Mouse (Mus musculus) CH12F3 (cell line): ENCODE data around the gene Ebpl.

Experiments
- in situ Hi-C: fragments of 300-500 bp; cut with MboI; formaldehyde crosslinking; loops from 2 replicates; pipeline ENCODE4 v1.14.3; 2020; ENCODE audit warnings: low sequenced_read_pairs

Gene Ebpl

DNA sequence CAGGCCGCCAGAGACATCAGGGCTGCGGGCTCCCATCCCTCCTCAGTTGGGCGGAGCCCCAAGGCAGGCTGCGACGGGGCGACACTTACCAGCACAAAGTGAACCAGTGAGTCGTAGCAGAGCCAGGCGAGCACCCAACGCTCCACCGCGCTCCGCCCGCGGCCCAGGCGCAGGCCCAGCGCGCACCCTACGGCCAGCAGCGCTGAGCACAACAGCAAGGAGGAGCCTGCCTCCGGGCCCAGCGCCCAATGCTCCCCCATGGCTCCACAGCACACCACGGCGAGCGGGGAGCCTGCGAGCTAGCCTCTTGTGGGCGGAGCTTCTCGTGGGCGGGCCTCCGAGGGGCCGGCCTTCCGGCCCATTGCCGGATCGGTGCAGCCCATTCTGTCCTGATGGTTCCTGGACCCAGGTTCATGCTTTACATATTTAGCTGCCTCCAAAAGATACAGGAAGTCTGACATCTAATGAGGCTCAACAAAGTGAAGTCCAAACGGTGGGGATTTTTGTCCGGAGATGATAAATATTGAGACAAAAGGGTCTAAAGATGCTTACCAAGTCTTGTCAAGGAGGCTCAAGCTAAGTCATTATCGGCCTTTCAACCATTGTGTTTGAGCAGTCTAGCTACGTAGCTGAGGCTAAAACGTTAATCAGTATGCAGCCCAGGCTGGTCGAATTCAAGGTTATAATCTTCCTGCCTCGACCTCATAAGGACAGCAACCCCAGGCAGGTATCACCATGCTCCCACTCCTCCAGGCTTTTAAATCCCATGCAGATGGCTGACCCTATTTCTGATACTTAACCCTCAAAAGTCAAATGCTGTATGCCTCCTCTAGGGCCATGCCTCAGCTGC, at the start of gene Ebpl:
Ebpl (minus strand) TSS at position 309 of the 850 bp plus-strand sequence.
- in situ Hi-C loops = no loop called here

DNA sequence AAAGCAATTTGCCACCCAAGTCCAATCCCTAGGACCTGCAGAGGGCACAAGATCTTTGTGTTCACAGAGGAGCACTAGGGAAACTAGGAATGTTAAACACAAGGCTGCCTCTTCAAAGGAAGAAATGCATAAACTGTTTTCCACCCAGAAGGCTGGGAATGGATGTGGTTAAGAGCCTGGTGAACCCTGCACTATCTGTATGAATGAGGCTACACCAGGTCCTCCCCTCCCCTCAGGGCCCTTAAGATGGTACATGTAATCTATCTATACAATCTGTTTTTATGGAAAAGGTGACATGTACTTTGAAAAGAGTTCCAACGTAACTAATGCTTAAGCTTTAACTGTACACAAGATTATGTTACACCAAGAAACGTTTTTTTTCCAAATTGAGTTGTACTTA, 49.8 kb upstream of the Ebpl start:
- in situ Hi-C loops = no loop called here

DNA sequence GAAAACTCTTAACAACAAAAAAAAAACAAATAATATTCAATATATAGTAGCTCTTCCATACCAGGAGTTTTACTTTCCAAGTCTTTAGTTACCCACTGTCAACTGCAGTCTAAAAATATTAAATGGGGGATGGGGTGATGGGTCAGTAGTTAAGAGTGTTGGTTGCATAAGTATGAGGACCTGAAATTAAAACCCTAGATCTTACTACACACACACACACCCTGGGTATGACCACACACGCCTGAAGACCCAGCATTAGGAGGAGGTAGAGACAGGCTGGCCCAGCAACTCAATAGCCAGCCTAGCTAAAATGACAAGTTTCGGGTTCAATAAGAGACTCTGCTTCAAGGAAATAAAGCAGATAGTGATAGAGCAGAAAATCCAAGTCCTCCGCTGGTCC, 46.8 kb upstream of the Ebpl start:
- in situ Hi-C loops = no loop called here

- in situ Hi-C loops = no loop called here
Observed at GRCm38 (mm10) chr14:61405761-61406160, 45.5 kb upstream of the Ebpl start.

DNA sequence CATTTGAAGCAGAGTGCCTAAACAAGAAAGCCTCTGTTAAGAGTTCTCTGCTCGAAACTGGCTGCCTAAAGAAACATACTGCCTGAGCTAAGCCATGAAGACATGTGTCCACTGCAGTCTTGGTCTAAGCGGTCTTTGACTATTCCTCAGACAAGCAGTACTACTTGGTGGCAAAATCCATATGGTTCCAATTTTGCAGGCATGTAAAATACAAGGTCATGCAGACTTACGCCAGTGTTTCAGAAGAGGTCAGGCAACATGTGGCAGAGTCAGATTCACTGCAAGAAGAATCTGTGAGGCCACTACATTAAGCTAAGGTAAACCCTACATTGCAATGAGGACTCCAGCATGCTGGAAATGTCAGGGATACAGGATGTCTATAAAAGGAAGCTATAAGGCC, 44.7 kb upstream of the Ebpl start:
- in situ Hi-C loops = no loop called here

DNA sequence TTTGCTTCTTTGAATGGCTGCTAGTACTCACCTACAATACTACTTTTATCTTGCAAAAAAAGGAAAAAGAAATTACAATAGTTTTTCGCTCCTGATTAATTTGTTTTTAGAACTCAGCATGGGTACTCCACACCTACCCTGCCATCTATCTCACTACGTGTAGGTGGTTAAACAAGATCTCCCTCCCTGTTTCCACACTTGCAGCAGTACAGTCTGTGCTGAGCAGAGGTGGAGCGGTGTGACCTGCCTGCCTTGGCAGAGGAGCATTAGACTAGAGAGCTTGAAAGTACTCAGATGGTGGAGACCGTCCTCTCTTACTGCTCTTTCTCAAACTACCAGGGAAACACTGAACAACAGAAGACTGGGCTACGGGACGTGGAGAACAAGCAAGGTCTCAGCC, 34.5 kb upstream of the Ebpl start:
- in situ Hi-C loops = no loop called here

GRCm38 (mm10) chr14:61390586-61390985, 30.3 kb upstream of the Ebpl start:
- in situ Hi-C loops = no loop called here

GRCm38 (mm10) chr14:61367290-61367689, 7.1 kb upstream of the Ebpl start:
- in situ Hi-C loops = no loop called here

DNA sequence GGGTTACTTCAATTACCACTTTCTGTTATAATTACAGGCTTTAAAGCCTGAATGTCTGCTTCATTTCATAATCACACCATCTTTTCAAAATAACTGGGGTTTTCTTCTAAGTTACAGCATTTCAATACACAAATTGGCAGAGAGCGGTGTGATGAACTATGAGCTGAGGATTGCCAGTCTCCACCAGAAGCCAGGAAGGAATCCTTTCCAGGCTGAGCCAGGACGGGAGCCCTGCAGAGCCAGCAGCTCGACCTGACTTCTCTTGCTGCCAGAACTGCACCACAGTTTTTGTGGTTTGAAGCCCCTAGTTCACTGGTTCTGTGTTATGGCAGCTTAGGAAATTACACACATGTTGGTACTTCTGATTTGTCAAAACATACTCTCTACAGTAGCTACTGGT, 4.4 kb upstream of the Ebpl start:
- in situ Hi-C loops = no loop called here

DNA sequence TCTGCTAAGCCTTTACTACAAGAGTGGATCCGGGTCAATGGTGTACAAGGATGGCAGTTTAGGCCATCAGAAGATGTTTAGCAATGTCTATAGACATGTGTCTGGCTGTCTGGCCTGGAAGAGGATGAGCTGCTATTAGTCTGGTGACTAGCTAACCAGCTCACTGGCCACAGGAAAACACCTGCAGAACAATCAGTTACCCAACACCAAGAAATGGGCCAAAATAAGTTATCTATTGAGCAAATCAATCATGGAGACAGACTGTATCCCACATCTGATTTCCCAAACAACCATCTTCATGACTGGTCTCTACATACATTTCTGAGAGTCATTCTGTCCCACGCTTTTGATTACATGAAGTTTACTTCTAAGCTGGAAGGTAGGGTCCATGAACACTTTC, 3.5 kb upstream of the Ebpl start:
- in situ Hi-C loops = no loop called here

- in situ Hi-C loops = no loop called here
Observed at GRCm38 (mm10) chr14:61362268-61362667, 2.0 kb upstream of the Ebpl start.

DNA sequence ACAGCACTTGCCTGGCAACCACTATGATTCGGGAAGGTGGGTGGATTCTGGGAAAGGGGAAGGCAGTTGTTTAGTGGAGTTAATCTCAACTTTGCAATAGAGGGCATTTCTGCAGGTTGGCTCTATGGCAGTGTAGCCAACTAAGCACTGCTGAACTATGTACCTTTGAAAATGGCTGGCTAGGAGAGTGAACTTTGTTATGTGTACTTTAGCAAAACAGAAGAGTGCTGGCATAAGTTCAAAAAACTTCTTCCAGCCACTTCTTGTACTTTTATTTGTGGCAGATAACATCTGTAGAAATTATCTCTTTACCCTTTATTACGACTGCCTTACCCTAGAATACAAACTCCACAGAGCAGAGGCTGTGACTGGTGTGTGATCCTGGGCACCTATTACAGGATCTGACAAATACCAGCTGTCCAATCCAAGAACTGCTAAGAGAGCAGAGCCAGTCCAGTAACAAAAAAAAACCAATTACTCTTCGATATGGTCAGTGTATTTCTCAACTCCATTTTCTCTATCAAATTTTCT, 807 bp upstream of the Ebpl start:
- in situ Hi-C loops = no loop called here

DNA sequence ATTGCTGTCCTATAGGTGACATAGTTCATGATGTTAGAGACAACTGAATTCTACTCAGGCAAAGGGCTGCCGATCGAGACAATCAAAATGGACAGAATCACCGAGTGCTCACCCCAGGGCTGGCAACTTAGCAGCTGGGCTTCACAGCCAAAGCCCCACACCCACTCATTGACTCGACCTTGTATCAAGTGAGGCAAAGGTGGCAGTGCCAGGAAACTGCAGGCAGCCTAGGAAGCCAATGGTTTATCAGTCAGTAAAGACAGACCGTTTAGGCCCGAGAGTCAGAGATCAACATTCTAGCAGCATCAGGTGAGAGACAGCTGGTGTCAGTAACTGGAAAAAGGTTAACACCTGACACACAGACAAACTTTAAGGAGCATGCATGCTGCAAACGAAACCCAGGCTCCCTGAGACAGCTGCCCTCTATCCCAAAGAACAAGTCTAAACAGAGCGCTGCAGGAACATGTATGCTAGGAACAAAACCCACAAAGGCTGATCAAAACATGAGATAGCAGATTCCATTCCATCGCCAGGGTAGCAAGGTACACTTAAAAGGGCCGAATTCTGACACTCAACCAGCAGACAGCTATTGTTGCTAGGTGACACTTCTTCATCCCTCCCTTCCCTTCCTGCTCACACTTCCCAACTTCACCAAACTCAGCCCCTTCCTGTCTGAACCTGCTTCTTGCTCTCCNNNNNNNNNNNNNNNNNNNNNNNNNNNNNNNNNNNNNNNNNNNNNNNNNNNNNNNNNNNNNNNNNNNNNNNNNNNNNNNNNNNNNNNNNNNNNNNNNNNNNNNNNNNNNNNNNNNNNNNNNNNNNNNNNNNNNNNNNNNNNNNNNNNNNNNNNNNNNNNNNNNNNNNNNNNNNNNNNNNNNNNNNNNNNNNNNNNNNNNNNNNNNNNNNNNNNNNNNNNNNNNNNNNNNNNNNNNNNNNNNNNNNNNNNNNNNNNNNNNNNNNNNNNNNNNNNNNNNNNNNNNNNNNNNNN, 5.7 kb downstream of the Ebpl start:
- in situ Hi-C loops = no loop called here

GRCm38 (mm10) chr14:61350808-61351207, 9.4 kb downstream of the Ebpl start:
- in situ Hi-C loops = no loop called here

GRCm38 (mm10) chr14:61349876-61350275, 10.4 kb downstream of the Ebpl start:
- in situ Hi-C loops = no loop called here

DNA sequence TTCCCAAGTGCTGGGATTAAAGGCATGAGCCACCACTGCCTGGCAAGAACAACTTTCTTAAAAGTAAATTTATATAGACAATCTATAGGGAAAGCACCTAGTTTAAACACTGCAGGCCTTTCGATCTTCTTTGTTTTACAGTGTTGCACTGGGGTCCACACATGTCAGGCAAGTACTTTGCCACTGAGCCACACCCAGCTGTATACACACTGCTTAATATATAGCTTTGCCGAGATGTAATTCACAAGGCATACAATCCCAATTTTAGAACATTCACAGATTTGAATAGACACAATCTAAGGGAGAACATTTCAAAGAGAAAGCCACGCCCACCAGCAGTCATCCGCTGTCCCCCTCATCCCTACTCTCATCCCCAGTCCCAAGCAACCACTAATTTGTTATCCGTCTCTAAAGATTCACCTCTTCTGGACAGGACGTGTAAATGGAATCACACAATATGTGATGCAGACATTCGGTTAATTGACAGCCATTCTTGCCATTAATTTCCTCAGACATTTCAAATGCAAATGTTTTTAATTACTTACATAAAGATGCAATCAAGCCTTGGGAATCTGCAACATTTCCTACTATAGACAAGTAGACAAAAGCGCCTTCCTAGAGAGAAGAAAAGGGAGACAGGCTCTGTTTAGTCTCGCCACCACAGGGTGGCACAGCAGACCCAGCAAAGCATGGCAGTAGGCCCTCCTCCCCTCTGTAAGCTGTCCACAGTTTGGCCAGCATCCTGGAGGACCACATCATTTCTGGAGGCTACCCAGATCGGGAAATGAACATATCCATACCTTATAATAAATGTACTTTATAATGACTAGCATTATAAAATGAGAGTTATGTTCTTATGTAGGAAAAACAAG, 13.2 kb downstream of the Ebpl start:
- in situ Hi-C loops = no loop called here

GRCm38 (mm10) chr14:61344590-61344989, 15.6 kb downstream of the Ebpl start:
- in situ Hi-C loops = no loop called here

GRCm38 (mm10) chr14:61339381-61339780, 20.9 kb downstream of the Ebpl start:
- in situ Hi-C loops = loop anchor here (10.0 kb wide), 1 partner anchor 155 kb away; no protein-coding TSS in a partner anchor

DNA sequence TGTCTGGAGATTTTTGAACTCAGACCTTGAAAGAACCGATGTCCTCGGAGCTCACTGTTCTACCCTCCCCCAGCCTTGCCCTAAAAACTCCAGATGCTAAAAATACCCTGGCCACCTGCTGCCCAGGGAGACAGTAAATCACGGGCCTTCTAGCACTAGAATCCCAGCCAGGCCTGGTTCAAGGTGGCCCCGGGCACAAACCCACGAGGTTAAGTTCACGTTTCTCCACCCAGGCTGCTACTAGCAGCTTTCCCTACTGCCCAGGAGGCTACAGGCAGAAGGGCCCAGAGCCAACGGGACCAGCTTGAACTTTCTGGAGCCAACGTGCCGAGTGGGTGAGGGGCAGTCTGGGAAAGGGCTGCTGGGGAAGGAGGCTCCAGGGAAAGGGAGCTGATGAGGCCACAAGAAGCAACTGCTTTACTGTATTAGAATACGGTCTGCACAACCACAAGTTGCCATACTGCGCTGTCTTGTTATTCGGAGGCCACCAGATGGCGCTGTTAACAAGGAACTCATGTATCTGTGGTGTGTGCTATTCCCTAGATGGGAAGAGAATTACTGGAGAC, 29.2 kb downstream of the Ebpl start:
- in situ Hi-C loops = loop anchor here (10.0 kb wide), 1 partner anchor 164 kb away; no protein-coding TSS in a partner anchor

- in situ Hi-C loops = loop anchor here (10.0 kb wide), 1 partner anchor 164 kb away; no protein-coding TSS in a partner anchor
Observed at GRCm38 (mm10) chr14:61330591-61330990, 29.6 kb downstream of the Ebpl start.
